Mouse (Mus musculus): ENCODE data around the gene Adamts18. TPM values are rescaled to one million over a fixed set of nuclear protein-coding genes. Genes with fewer than 3 reads are reported as not detected.

Gene Adamts18
- polyA plus RNA-seq, 1 experiment from 2014 or later: 0.07 TPM

DNA sequence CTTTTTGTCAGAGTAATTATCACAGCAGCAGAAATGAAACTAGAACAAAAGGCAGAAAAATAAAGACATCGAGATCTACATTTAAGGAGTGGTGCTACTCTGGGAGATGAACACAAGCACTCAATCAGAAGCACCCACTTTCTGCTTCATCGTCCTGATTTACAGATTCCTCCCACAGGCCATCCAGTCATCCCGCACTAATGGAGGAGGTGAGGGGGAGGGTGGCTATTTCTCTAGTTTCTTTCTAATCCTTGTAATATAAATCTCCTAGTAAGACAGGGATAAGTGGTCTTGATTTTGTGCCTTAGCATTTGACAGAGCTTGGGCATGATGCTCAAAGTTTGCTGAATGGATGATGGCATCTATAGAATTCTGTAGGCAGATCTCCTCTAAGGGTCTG lies 57.5 kb downstream of the Adamts18 start:
- Histone ChIP-seq H3K4me3 (ENCODE audit: low read depth, low read length) (no peak overlapping the region), H3K4me1 (ENCODE audit: control insufficient read depth, low read depth, low read length) (no peaks in the 10 kb centered on the region), H3K9me3 (replicated peaks; ENCODE audit: control insufficient read depth, low read length) (no peaks in the 10 kb centered on the region), H3K36me3 (ENCODE audit: control insufficient read depth, insufficient read depth) (no peaks in the 10 kb centered on the region), H3K27ac (ENCODE audit: low read length) (no peak overlapping the region), H3K4me2 (ENCODE audit: low read depth, low read length) (no peak overlapping the region), H3K27me3 (ENCODE audit: control insufficient read depth, insufficient read depth, low read depth, low read length) (no peaks in the 10 kb centered on the region), H3K9ac (ENCODE audit: low read depth, low read length) (no peak overlapping the region)
- no peak for ATAC-seq (ENCODE audit: low read depth)
- WGBS (ENCODE audit: insufficient replicate concordance): no CpG with 5 or more reads among the region's 3 CpGs

DNA sequence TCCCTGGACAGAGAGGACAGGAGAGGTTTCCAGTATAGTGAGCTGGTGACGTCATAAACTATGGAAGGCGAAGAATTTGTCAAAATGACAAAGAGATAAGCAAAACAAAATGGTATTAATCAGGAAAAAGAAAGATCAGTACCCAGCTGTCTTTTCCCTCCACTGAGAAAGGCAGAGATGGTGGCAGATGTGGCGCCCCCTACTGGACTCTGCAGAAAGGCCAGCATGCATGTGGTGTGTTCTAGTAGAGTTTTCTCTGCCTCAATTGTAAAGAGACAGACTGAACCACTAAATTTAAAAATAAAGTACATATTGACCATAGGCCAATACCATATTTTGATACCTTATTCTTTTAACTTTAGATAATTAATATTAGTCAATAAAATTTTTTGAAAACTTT lies 64.8 kb downstream of the Adamts18 start:
- no CpG with 5 or more reads among the region's 3 CpGs for WGBS (ENCODE audit: insufficient replicate concordance)
- Histone ChIP-seq H3K4me1 (ENCODE audit: control insufficient read depth, low read depth, low read length) (no peaks in the 10 kb centered on the region), H3K9me3 (replicated peaks; ENCODE audit: control insufficient read depth, low read length) (no peaks in the 10 kb centered on the region), H3K4me3 (ENCODE audit: low read depth, low read length) (no peak overlapping the region), H3K36me3 (ENCODE audit: control insufficient read depth, insufficient read depth) (no peaks in the 10 kb centered on the region), H3K4me2 (ENCODE audit: low read depth, low read length) (no peak overlapping the region), H3K27me3 (ENCODE audit: control insufficient read depth, insufficient read depth, low read depth, low read length) (no peaks in the 10 kb centered on the region), H3K9ac (ENCODE audit: low read depth, low read length) (no peak overlapping the region), H3K27ac (ENCODE audit: low read length) (no peak overlapping the region)
- ATAC-seq (ENCODE audit: low read depth): no peak

DNA sequence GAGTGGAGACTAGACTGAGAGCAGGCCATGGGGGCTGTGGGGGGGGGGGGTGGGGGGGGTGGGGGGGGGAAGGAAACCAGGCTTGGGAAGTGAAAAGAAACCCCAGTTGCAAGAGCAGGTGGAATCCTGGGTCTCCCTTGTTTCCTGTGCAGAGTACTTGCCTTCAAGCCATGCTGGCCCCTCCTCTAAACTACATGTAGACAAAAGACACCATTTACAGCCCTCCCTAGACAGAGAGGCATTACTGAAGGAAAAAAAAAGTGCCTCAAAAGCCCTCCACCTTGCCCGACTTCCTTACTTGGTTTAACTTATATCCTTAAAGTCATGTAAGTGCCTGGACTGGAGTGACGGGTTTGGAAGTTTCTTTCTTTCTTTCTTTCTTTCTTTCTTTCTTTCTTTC lies 67.0 kb downstream of the Adamts18 start:
- H3K4me3 ChIP-seq (ENCODE audit: low read depth, low read length): no peak overlapping the region
- no peak for ATAC-seq (ENCODE audit: low read depth)
- no peak overlapping the region for H3K4me2 ChIP-seq (ENCODE audit: low read depth, low read length)
- H3K9me3 ChIP-seq (replicated peaks; ENCODE audit: control insufficient read depth, low read length): no peaks in the 10 kb centered on the region
- WGBS (ENCODE audit: insufficient replicate concordance): 36% methylated on average over 2 of the region's 2 CpGs
- H3K27me3 ChIP-seq (ENCODE audit: control insufficient read depth, insufficient read depth, low read depth, low read length): no peaks in the 10 kb centered on the region
- no peak overlapping the region for H3K27ac ChIP-seq (ENCODE audit: low read length)
- H3K4me1 ChIP-seq (ENCODE audit: control insufficient read depth, low read depth, low read length): no peaks in the 10 kb centered on the region
- H3K36me3 ChIP-seq (ENCODE audit: control insufficient read depth, insufficient read depth): no peaks in the 10 kb centered on the region
- H3K9ac ChIP-seq (ENCODE audit: low read depth, low read length): no peak overlapping the region

DNA sequence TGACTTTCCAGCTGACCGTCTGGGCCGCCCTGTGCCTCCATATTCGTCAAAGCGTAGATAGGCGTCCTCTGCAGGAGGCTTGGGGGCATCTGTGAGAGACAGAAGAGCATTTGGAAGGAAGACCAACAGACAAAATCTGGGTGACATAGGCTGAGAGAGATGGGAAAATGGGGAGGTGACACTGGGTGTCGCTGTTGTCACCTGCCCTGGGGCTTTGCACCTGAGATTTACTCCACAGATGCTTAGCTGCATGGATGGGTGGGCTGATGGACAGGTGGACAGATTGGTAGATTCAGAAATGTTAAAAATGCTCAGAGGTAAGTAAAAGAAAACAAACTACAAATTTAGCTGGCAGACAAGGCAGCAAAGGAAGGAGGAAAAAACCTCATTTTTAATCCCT lies 73.2 kb downstream of the Adamts18 start:
- Histone ChIP-seq H3K4me3 (ENCODE audit: low read depth, low read length) (no peak overlapping the region), H3K36me3 (ENCODE audit: control insufficient read depth, insufficient read depth) (no peaks in the 10 kb centered on the region), H3K9ac (ENCODE audit: low read depth, low read length) (no peak overlapping the region), H3K4me1 (ENCODE audit: control insufficient read depth, low read depth, low read length) (no peaks in the 10 kb centered on the region), H3K9me3 (replicated peaks; ENCODE audit: control insufficient read depth, low read length) (no peaks in the 10 kb centered on the region), H3K4me2 (ENCODE audit: low read depth, low read length) (no peak overlapping the region), H3K27ac (ENCODE audit: low read length) (no peak overlapping the region), H3K27me3 (ENCODE audit: control insufficient read depth, insufficient read depth, low read depth, low read length) (no peaks in the 10 kb centered on the region)
- WGBS (ENCODE audit: insufficient replicate concordance): 50% methylated on average over 6 of the region's 6 CpGs
- no peak for ATAC-seq (ENCODE audit: low read depth)

DNA sequence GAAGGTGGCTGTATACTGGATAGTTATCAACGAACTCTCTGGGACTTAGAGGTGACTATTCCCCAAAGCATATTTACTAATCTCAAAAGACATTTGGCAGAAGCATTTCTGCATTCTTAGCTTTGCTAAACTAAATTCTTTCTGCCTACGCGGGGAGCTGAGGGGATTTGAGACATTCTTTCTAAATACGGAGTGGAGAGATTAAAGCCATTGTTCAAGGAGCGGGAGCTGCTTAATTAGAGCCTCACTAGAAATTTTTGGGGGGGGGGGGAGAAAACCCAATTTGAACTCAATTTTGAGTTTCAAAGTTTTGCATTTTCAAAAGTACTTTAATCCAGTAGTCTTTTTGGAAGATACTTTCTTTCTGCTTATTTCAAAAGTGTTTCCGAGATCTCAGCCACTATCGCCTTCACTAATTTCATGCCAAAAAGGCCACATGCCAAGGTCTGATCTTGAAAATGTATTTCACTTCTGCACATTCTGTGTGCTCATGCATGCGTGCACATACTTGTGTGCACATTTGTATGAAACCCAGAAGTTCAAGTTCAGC lies 79.6 kb downstream of the Adamts18 start:
- Histone ChIP-seq H3K9me3 (replicated peaks; ENCODE audit: control insufficient read depth, low read length) (no peaks in the 10 kb centered on the region), H3K27me3 (ENCODE audit: control insufficient read depth, insufficient read depth, low read depth, low read length) (no peaks in the 10 kb centered on the region), H3K4me1 (ENCODE audit: control insufficient read depth, low read depth, low read length) (no peaks in the 10 kb centered on the region), H3K27ac (ENCODE audit: low read length) (no peak overlapping the region), H3K4me3 (ENCODE audit: low read depth, low read length) (no peak overlapping the region), H3K4me2 (ENCODE audit: low read depth, low read length) (no peak overlapping the region), H3K9ac (ENCODE audit: low read depth, low read length) (no peak overlapping the region), H3K36me3 (ENCODE audit: control insufficient read depth, insufficient read depth) (no peaks in the 10 kb centered on the region)
- 60% methylated on average over 8 of the region's 8 CpGs for WGBS (ENCODE audit: insufficient replicate concordance)
- no peak for ATAC-seq (ENCODE audit: low read depth)

DNA sequence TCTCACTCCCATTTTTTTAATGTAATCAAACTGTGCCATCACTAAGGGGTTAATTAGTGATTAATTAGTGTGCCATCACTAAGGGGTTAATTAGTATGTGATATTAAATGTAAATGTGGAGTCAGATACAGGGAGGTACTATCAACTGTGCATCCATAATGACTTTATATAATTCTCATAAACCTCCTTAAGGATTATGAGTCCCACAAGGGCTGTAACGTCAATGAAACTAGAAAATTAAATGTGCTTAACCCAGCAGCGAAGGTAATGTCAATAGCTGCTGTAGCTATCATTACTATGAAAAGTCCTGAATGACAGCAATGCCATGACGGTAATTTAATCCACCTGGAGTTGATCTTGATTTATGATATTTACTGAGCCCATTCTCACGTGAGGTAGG lies 83.4 kb downstream of the Adamts18 start:
- H3K9me3 ChIP-seq (replicated peaks; ENCODE audit: control insufficient read depth, low read length): no peaks in the 10 kb centered on the region

DNA sequence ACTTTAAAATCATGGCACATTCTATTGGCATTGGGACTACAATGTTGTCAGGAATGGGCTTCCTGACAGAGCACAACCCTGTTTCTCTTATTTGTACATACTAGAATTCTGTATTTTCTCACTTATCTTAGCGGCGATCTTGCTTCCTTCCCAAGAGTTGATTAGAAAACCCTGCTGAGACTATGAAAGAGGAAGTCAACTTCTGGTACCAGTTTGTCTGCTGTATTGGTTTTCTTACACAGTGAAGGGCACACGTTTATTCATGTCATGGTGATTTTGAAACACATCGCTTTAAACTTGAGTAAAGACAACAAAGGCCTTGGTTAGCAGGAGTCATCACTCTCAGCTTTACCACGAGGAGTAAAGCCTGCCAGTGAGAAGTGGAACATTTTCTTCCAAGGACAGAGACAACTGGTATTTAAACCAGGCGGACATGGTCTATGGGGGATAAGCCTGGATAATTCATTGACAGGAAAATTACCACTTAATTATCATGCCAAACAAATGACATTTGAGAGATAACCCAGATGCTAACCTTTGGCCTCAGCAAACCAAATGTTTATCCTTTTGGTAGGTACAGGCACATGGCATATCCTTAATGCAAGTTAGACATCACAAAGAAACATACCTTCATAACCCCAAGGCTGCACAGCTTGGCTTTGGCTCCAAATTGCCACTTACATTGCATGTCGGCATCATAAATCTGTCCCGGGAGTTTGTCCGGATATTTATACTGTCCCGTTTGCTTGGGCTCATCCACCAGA lies 84.8 kb downstream of the Adamts18 start:
- ATAC-seq (ENCODE audit: low read depth): no peak
- Histone ChIP-seq H3K4me2 (ENCODE audit: low read depth, low read length) (no peak overlapping the region), H3K9me3 (replicated peaks; ENCODE audit: control insufficient read depth, low read length) (no peaks in the 10 kb centered on the region), H3K9ac (ENCODE audit: low read depth, low read length) (no peak overlapping the region), H3K4me3 (ENCODE audit: low read depth, low read length) (no peak overlapping the region), H3K27ac (ENCODE audit: low read length) (no peak overlapping the region), H3K27me3 (ENCODE audit: control insufficient read depth, insufficient read depth, low read depth, low read length) (no peaks in the 10 kb centered on the region), H3K4me1 (ENCODE audit: control insufficient read depth, low read depth, low read length) (no peaks in the 10 kb centered on the region), H3K36me3 (ENCODE audit: control insufficient read depth, insufficient read depth) (no peaks in the 10 kb centered on the region)
- 42% methylated on average over 10 of the region's 10 CpGs for WGBS (ENCODE audit: insufficient replicate concordance)

More for the DNA sequence above, 83.4 kb downstream of the Adamts18 start:
- WGBS (ENCODE audit: insufficient replicate concordance): 61% methylated on average over 4 of the region's 4 CpGs
- no peaks in the 10 kb centered on the region for H3K36me3 ChIP-seq (ENCODE audit: control insufficient read depth, insufficient read depth)
- no peak overlapping the region for H3K27ac ChIP-seq (ENCODE audit: low read length)
- ATAC-seq (ENCODE audit: low read depth): no peak
- H3K9ac ChIP-seq (ENCODE audit: low read depth, low read length): no peak overlapping the region
- H3K4me2 ChIP-seq (ENCODE audit: low read depth, low read length): no peak overlapping the region
- H3K4me1 ChIP-seq (ENCODE audit: control insufficient read depth, low read depth, low read length): no peaks in the 10 kb centered on the region
- H3K27me3 ChIP-seq (ENCODE audit: control insufficient read depth, insufficient read depth, low read depth, low read length): no peaks in the 10 kb centered on the region
- H3K4me3 ChIP-seq (ENCODE audit: low read depth, low read length): no peak overlapping the region

DNA sequence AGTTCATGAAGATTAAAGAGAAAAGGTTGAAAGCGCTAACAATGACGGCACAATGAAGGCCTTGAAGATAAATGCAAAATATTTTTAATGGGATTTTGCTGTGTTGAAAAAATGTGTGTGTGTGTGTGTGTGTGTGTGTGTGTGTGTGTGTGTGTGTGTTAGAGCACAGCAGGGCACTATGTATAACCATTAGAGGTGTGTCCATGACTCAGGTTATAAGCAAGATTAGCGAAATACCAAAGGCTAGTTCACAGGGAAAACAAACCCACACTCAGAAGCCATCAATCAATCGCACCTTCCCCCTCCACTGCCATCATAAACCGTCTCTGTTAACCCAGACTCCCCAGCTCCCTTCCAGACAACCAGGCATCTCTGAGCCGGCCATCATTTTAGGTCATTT lies 86.4 kb downstream of the Adamts18 start:
- 63% methylated on average over 6 of the region's 6 CpGs for WGBS (ENCODE audit: insufficient replicate concordance)
- Histone ChIP-seq H3K4me1 (ENCODE audit: control insufficient read depth, low read depth, low read length) (no peaks in the 10 kb centered on the region), H3K27ac (ENCODE audit: low read length) (no peak overlapping the region), H3K4me2 (ENCODE audit: low read depth, low read length) (no peak overlapping the region), H3K4me3 (ENCODE audit: low read depth, low read length) (no peak overlapping the region), H3K36me3 (ENCODE audit: control insufficient read depth, insufficient read depth) (no peaks in the 10 kb centered on the region), H3K27me3 (ENCODE audit: control insufficient read depth, insufficient read depth, low read depth, low read length) (no peaks in the 10 kb centered on the region), H3K9me3 (replicated peaks; ENCODE audit: control insufficient read depth, low read length) (no peaks in the 10 kb centered on the region), H3K9ac (ENCODE audit: low read depth, low read length) (no peak overlapping the region)
- no peak for ATAC-seq (ENCODE audit: low read depth)

DNA sequence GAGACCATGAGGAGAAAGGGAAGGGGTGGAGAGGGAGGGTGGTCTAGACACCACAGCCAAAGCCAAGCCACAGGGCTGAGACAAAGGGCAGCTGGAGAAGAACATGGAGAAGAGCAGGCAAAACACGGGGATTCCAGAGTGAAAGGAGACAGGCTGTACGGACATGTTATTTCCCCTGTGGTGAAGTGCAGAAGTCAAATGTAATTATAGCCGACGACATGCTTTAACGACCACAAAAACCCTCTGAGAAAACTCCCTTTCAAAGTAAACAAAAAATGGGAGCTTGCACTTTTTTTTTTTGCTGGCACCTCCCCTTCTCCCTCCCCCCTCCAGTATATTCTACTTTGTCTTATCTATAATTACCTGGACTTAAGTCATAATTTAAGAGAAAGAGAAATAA lies 92.7 kb downstream of the Adamts18 start:
- no peaks in the 10 kb centered on the region for H3K27me3 ChIP-seq (ENCODE audit: control insufficient read depth, insufficient read depth, low read depth, low read length)
- no peak overlapping the region for H3K27ac ChIP-seq (ENCODE audit: low read length)
- no peak overlapping the region for H3K4me3 ChIP-seq (ENCODE audit: low read depth, low read length)
- H3K9me3 ChIP-seq (replicated peaks; ENCODE audit: control insufficient read depth, low read length): no peaks in the 10 kb centered on the region
- no peaks in the 10 kb centered on the region for H3K36me3 ChIP-seq (ENCODE audit: control insufficient read depth, insufficient read depth)
- no peaks in the 10 kb centered on the region for H3K4me1 ChIP-seq (ENCODE audit: control insufficient read depth, low read depth, low read length)
- WGBS (ENCODE audit: insufficient replicate concordance): 59% methylated on average over 5 of the region's 5 CpGs
- no peak overlapping the region for H3K4me2 ChIP-seq (ENCODE audit: low read depth, low read length)
- no peak overlapping the region for H3K9ac ChIP-seq (ENCODE audit: low read depth, low read length)
- ATAC-seq (ENCODE audit: low read depth): no peak
